Mouse (Mus musculus) layer of hippocampus, adult 9-11 months (tissue): ENCODE results near the gene Pex11g.
A peak's percentile ranks its signal among the peaks of the same experiment; 100 is the strongest.

ENCODE experiments used
- DNase-seq: peaks from one replicate; pipeline ENCODE4 v3.0.0; 2022

Gene Pex11g

DNA sequence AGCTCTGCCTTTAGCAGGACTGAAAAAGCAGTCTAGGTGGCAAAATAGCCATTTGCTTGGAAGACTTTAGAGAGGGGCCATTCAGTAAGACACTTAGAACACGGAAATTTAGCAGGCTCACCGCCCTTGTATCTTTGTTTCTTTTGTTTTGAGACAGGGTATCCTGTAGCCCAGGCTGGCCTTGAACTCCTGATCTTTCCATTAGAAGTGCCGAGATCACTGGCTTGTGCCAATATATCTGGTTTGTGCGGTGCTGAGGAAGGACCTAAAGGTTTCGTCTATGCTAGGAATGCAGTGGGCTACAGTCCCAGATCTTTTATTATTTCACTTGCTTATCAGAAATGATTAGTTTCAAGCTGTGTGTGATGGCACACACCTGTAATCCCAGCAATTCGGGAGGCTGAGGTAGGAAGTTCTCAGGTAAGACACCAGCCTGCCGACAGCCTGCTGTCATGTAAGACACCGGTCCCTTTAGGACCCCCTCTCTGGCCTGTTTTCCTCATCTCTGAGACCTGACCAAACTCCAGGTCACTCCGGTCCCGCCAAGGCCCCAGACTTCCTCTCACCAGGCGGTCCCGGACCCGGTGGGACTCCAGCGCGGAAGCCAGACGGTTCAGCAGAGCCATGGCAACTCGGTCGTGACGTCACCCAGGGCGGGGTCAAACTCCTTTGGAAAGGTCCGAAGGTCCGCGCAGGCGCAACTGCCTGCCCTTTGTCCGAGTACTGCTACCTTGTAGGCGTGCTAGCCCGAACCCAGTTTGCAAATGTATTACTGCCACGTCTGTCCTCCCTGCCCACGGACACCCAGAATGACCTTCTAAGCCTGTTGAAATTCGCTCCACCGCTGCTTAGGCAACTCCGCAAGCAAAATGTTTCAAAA is at the start of gene Pex11g:
Pex11g (minus strand) TSS at position 675 of the 880 bp plus-strand sequence.
- DNase-seq, result peak; percentile 93

- DNase-seq, result no peak
These were observed 49.6 kb upstream of the Pex11g start for GRCm38 (mm10) chr8:3517117-3517495.

GRCm38 (mm10) chr8:3516450-3517116 is 49.1 kb upstream of the Pex11g start:
- DNase-seq, result peak; percentile 97

GRCm38 (mm10) chr8:3515771-3516417 is 48.4 kb upstream of the Pex11g start:
- peak; percentile 59 for DNase-seq

DNA sequence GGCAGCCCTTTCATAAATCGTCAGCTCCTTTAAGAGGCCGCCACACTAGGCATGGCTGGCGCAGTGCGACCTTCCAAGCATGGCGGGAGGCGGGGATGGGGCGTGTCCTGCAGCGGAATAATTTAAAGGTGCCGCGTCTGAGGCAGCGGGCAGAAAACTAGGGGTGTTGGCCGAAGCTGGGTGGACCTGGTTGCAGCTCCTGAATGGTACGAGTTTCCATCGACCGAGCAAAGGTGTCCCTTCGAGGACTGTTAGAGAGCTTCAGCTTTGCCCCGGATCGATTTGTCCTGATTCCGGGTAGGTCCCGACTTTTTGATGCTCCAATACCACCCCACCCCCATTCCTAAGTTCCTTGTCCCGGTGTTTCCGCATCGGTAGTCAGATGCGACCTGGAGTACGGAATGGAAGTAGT is 47.8 kb upstream of the Pex11g start, which contains the start of gene Pnpla6:
Pnpla6 (plus strand) TSS at position 125 of the 412 bp plus-strand sequence.
- DNase-seq, result peak; percentile 87

GRCm38 (mm10) chr8:3514681-3515247 is 47.3 kb upstream of the Pex11g start:
- DNase-seq, result no peak

DNA sequence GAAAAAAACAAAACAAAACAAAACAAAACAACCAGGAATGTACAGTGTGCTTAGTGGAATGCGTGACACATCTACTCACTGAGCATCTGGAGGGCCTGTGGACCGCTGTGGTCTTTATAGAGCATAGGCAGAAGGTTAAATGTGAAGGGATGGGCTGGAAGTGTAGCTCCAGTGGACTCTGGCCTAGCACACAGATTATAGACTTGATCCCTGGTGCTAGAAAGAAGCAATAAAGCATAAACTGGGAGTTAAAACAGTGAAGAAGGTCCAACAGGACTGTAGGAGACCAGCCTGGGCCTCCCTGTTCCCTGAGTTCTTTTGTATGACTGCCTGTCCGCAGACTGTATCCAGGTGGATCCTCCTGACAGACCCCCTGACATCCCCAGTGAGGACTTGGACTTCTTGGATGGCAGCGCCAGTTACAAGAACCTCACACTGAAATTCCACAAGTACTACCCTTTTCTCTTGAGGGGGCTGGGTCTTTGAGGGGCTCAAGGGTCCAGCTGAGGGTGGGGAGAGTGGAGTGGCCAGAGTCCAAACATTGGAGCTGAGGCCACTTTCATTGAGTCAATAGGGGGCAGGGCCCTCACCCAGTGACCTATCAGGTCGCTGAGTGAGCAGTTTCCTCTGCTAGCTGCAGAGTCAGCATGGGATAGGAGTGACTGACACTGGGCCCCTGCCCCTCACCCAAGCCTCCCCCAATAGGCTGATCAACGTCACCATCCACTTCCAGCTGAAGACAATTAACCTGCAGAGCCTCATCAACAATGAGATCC is 40.7 kb upstream of the Pex11g start:
- DNase-seq, result no peak

DNA sequence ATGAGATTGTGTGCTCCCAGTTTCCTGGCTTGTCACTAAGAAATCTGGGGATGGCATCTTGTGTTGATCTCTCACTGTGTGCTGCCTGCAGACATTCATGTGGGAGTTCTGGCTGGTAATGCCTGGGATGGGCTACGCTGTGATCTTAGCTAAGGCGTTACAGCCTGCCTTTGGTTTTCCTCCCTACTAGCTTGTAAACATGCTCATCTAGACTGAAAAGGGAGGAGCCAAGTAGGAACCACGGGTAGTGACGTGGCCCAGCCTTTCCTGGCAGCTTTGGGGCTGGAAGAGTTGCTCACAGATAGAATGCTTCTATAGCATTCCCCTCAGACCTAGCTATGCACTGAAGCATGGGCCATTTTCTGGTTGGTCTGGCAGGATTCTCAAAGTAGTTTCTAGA is 34.7 kb upstream of the Pex11g start:
- DNase-seq, result peak; percentile 67

DNA sequence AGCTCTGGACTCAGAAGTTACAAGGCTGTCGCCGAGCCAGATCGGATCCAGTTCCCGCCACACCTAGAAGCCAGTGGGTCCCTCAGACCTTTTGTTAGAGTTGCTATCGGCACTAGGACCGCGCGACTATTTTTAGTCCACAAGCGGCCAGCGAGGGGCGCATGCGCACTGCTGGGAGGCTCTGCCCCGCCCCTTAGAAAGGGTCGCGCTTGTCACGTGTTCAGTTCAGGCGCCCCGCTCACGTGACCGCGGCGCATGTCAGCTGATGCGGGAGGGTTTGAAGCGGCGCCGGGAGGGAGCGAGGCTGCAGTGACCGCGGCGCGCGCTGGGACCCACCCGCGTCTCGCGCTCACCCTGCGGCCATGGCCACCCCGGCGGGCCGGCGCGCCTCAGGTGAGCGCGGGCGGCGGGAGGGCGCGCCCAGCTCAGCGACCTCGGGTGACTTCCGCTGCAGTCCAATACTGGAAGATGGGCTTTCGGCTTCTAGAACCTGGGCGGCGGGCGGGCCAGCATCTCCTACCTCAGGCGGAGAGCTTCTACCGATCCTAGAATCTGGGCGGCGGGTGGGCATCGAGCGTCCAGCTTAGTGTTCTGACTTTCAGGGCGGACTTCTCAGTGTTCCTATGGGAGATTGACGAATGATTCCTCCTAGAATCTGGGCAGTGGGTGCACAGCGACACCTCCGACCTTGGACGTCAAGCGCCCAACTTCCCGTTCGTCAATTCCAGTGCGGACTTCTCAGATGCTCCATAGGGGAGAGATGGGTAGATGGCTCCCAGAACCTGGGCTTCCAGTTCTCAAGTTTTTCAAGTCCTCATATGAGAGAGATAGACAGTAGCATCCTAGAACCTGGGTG is 33.0 kb upstream of the Pex11g start, which contains the start of gene Mcoln1:
Mcoln1 (plus strand) TSS at position 223 of the 856 bp plus-strand sequence.
- DNase-seq, result peak; percentile 98

GRCm38 (mm10) chr8:3499751-3500150 is 32.3 kb upstream of the Pex11g start:
- DNase-seq, result no peak

DNA sequence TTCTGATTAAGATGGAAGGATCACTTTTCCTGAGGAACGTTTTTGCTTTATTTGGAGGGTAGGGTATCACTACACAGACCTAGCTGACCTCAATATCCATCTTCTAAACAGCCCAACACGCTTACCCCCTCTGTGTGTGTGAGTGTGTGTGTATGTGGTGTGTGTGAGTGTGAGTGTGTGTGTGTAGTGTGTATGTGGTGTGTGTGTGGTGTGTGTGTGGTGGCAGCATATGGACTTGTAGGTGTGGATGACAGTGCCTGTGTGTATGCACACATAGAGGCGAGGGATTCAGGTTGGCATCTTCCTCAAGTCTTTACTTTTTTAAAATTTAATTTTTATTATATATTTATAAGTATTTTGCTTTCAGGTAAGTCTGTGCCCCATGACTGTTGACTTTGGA is 31.1 kb upstream of the Pex11g start:
- no peak for DNase-seq

GRCm38 (mm10) chr8:3496428-3496748 is 28.9 kb upstream of the Pex11g start:
- no peak for DNase-seq

DNA sequence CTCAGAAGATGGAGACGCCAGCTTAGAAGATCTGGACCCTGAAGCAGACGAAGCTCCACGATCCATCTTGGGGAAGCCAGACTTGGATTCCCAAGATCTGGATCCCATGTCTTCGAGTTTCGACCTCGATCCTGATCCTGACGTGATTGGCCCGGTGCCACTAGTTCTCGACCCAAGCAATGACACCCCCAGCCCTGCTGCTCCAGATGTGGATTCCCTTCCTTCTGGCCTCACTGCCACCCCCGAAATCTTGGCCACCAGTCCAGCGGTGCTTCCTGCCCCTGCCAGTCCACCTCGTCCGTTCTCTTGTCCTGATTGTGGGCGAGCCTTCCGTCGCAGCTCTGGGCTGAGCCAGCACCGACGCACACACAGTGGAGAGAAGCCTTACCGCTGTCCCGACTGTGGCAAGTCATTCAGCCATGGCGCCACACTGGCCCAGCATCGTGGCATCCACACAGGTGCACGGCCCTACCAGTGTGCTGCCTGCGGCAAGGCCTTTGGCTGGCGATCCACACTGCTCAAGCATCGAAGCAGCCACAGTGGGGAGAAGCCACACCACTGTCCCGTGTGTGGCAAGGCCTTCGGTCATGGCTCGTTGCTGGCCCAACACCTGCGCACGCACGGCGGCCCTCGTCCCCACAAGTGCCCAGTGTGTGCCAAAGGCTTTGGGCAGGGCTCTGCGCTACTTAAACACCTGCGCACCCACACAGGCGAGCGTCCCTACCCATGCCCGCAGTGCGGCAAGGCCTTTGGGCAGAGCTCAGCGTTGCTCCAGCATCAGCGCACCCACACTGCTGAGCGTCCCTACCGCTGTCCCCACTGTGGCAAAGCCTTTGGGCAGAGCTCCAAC is 28.3 kb upstream of the Pex11g start:
- no peak for DNase-seq

GRCm38 (mm10) chr8:3493845-3494208 is 26.3 kb upstream of the Pex11g start:
- no peak for DNase-seq

GRCm38 (mm10) chr8:3492901-3493844 is 25.7 kb upstream of the Pex11g start, which contains the start of gene Zfp358:
TSS of gene Zfp358 (plus strand) at chr8:3493138.
- peak; percentile 68 for DNase-seq

DNA sequence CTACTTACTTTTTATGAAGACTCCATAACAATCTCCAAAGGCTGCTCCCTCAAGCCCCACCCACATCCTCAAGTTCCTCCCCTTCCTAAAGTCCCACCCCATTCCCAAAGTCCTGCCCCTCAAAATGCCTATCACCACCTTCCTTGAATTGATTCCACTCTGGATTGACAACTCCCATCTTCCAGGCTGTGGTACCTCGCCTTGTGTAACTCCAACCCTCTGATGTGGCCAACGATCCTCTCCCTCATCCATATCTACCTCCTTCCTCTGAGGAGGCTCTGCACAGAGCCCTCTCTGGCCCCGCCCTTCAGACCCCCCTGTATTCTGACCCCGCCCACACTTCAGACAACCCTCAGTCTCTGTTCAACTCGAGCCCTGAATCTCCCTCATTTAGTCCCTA is 17.7 kb upstream of the Pex11g start:
- no peak for DNase-seq

- no peak for DNase-seq
These were observed 16.1 kb upstream of the Pex11g start for GRCm38 (mm10) chr8:3483546-3483945.

DNA sequence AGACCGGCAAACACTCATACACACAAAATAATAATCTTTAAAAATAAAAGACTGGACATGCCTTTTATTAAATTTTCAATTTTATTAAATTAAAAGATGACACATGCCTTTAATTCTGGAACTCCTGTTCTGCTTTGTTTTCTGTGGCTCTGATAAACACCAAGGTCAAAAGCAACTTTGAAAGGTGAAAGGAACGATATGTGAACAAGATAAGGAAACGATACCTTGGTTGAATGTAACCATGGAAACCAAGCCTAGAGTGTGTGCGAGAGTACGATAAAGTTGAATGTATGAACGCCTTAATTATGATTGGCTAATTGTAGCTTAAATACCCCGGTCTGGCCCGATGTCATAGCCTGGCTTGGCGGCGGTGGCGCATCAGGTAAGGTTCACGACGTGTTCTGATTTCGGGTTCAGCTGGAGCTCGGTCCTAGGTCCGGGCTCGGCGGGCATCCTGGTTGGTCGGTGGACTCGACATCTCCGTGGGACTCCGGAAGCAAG is 14.8 kb upstream of the Pex11g start:
- no peak for DNase-seq

DNA sequence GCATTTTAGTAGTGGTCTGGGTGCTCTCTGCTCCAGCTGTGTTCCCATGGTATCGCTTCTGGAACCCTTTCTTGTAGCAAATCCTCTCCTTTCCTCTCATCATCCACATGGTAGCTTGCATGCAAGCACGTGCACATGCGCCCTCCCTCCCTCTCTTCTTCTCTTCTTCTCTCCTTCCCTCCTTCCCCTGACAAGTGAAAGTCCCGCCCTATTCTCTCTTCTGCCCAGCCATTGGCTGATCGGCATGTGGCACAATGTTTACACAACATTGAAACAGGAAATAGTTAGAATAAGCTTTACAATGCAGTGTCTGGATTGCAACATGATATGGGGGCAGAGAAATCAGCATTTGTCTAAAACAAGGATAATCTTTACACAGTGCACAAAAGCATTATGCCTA is 14.1 kb upstream of the Pex11g start:
- no peak for DNase-seq
